Mouse (Mus musculus) lung, postnatal 0 days (tissue): Measurements from ENCODE around the gene Dram1. TPM values are rescaled to one million over a fixed set of nuclear protein-coding genes. Genes with fewer than 3 reads are reported as not detected.

Experiments used
- ATAC-seq: fragments of 200-750 bp; cut with Nextera tagmentation; 2 replicates; pipeline ENCODE4 v1.8.0; 2017; ENCODE audit warnings: moderate library complexity
- DNase-seq: peaks from one replicate; pipeline ENCODE4 v3.0.0-alpha.2; 2016; ENCODE audit warnings: low spot score
- H3K27ac ChIP-seq: fragments of 300-500 bp; sonication (generic); 2 replicates; pipeline ENCODE4 v1.5.1; 2014; ENCODE audit warnings: antibody characterized with exemption, mild to moderate bottlenecking, low read length, mixed read lengths
- H3K27me3 ChIP-seq: fragments of 300-500 bp; sonication (generic); replicated peaks from 2 replicates; pipeline ENCODE4 v1.6.1; 2014; ENCODE audit warnings: low read length, mixed read lengths; ENCODE audit not compliant: insufficient read depth
- H3K36me3 ChIP-seq: fragments of 300-500 bp; sonication (generic); 2 replicates; pipeline ENCODE4 v1.6.1; 2014; ENCODE audit warnings: low read length, mixed read lengths; ENCODE audit not compliant: insufficient read depth
- H3K4me1 ChIP-seq: fragments of 300-500 bp; sonication (generic); 2 replicates; pipeline ENCODE4 v1.6.1; 2014; ENCODE audit warnings: antibody characterized with exemption, low read depth, low read length, mixed read lengths; ENCODE audit not compliant: insufficient read depth
- H3K4me2 ChIP-seq: fragments of 300-500 bp; sonication (generic); replicated peaks from 2 replicates; pipeline ENCODE4 v1.6.1; 2014; ENCODE audit warnings: low read depth, mild to moderate bottlenecking, low read length, moderate library complexity, mixed read lengths
- H3K4me3 ChIP-seq: fragments of 300-500 bp; sonication (generic); 2 replicates; pipeline ENCODE4 v1.5.1; 2014; ENCODE audit warnings: low read depth, low read length
- H3K9ac ChIP-seq: fragments of 300-500 bp; sonication (generic); replicated peaks from 2 replicates; pipeline ENCODE4 v1.6.1; 2014; ENCODE audit warnings: low read depth, mild to moderate bottlenecking
- H3K9me3 ChIP-seq: fragments of 300-500 bp; sonication (generic); 2 replicates; pipeline ENCODE4 v1.6.1; 2016; ENCODE audit warnings: low read length, mixed read lengths
- CTCF ChIP-seq: IDR thresholded peaks from 2 replicates; pipeline ENCODE4 v1.5.1; 2016; ENCODE audit warnings: antibody characterized with exemption, mild to moderate bottlenecking
- EP300 ChIP-seq: IDR thresholded peaks from 2 replicates; pipeline ENCODE4 v1.6.1; 2016; ENCODE audit warnings: antibody characterized with exemption, mild to moderate bottlenecking, control low read depth
- WGBS: fragments of 180-500 bp; shearing (Covaris S2); extraction: QIAGEN DNeasy Blood & Tissue Kit; methylation state at CpG from one replicate; pipeline ENCODE4 v1.1.7; 2014; 5-methylcytosine and 5-hydroxymethylcytosine counted together
- polyA plus RNA-seq: library from polyadenylated mRNA; unstranded; fragments of >200 nt; fragmentation: Nextera tagmentation; extraction: Ambion mirVana; gene quantifications from 2 replicates; pipeline ENCODE4 v1.2.1, GENCODE M21; 2015

Gene Dram1
- polyA plus RNA-seq, 1 experiment from 2014 or later: 257 TPM

- peaks cover 5% of the 10 kb centered on the region; the same call in 1 of the 2 replicates for H3K9me3 ChIP-seq
- H3K4me2 ChIP-seq: no peak overlapping the region
- H3K4me3 ChIP-seq: no peak overlapping the region
- ATAC-seq (no peak), DNase-seq (peak; percentile 48)
- no peak overlapping the region for H3K9ac ChIP-seq
- H3K4me1 ChIP-seq: no peaks in the 10 kb centered on the region
- no peak overlapping the region for H3K27ac ChIP-seq
- 57% methylated on average over 6 of the region's 6 CpGs for WGBS
- H3K36me3 ChIP-seq: no peaks in the 10 kb centered on the region
- no peaks in the 10 kb centered on the region for H3K27me3 ChIP-seq
- TF ChIP-seq EP300 (no peak), CTCF (no peak)
These were observed 76.9 kb downstream of the Dram1 start for GRCm38 (mm10) chr10:88301802-88302470.

GRCm38 (mm10) chr10:88296991-88297390 is 81.9 kb downstream of the Dram1 start:
- H3K27ac ChIP-seq: 0 out of 2 replicates have a peak overlapping the region, but pooled peaks have one; percentile 6
- WGBS: 36% methylated on average over 10 of the region's 10 CpGs
- no peak overlapping the region for H3K4me3 ChIP-seq
- no peaks in the 10 kb centered on the region for H3K4me1 ChIP-seq
- H3K4me2 ChIP-seq: 0 out of 2 replicates have a peak overlapping the region, but pooled peaks have one; percentile 17
- H3K27me3 ChIP-seq: no peaks in the 10 kb centered on the region
- peaks cover 5% of the 10 kb centered on the region; the same call in 1 of the 2 replicates for H3K9me3 ChIP-seq
- peak; percentile 62 for DNase-seq
- no peaks in the 10 kb centered on the region for H3K36me3 ChIP-seq
- H3K9ac ChIP-seq: no peak overlapping the region
- peak; percentile 79 for ATAC-seq
- TF ChIP-seq EP300: no peak
- TF ChIP-seq CTCF: no peak

GRCm38 (mm10) chr10:88295091-88295490 is 83.8 kb downstream of the Dram1 start:
- Histone ChIP-seq H3K4me1 (no peaks in the 10 kb centered on the region), H3K4me3 (no peak overlapping the region), H3K4me2 (no peak overlapping the region), H3K9ac (no peak overlapping the region), H3K9me3 (peaks cover 5% of the 10 kb centered on the region; the same call in 1 of the 2 replicates), H3K36me3 (no peaks in the 10 kb centered on the region), H3K27ac (no peak overlapping the region), H3K27me3 (no peaks in the 10 kb centered on the region)
- DNase-seq: no peak
- no peak for ATAC-seq
- WGBS: 76% methylated on average over 6 of the region's 6 CpGs
- no peak for TF ChIP-seq EP300
- no peak for TF ChIP-seq CTCF

DNA sequence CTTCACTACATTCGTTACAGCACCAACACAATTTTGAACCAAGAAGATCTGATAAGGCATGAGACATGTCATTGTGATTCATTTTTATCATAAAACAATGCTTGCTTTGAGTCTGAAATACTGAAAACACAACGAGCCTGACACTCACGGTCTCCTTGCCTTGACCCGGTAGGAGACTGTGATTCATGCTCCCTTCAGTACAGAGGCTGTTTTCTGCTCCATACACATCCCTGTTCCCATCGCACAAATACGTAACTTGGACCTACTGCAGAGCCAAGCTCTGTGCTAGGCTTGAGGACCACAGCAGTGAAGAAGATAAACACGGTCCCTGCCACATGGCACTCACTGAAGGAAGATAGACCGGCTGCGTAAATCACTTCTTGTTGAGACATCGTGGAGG is 90.8 kb downstream of the Dram1 start:
- Histone ChIP-seq H3K9me3 (no peaks in the 10 kb centered on the region), H3K9ac (no peak overlapping the region), H3K27me3 (no peaks in the 10 kb centered on the region), H3K27ac (no peak overlapping the region), H3K4me2 (no peak overlapping the region), H3K4me3 (no peak overlapping the region), H3K36me3 (no peaks in the 10 kb centered on the region), H3K4me1 (no peaks in the 10 kb centered on the region)
- ATAC-seq (no peak), DNase-seq (no peak)
- 65% methylated on average over 10 of the region's 10 CpGs for WGBS
- no peak for TF ChIP-seq CTCF
- no peak for TF ChIP-seq EP300

- WGBS: 53% methylated on average over 8 of the region's 8 CpGs
- DNase-seq: no peak
- Histone ChIP-seq H3K4me1 (no peaks in the 10 kb centered on the region), H3K27ac (no peak overlapping the region), H3K9ac (no peak overlapping the region), H3K36me3 (no peaks in the 10 kb centered on the region), H3K27me3 (no peaks in the 10 kb centered on the region), H3K9me3 (no peaks in the 10 kb centered on the region), H3K4me2 (no peak overlapping the region), H3K4me3 (no peak overlapping the region)
- TF ChIP-seq CTCF (no peak), EP300 (no peak)
- ATAC-seq: no peak
These were observed 91.6 kb downstream of the Dram1 start for GRCm38 (mm10) chr10:88287261-88287660.

- Histone ChIP-seq H3K9me3 (no peaks in the 10 kb centered on the region), H3K9ac (no peak overlapping the region), H3K4me1 (no peaks in the 10 kb centered on the region), H3K36me3 (no peaks in the 10 kb centered on the region), H3K4me3 (no peak overlapping the region), H3K27ac (no peak overlapping the region), H3K27me3 (no peaks in the 10 kb centered on the region), H3K4me2 (no peak overlapping the region)
- ATAC-seq: no peak
- WGBS: 56% methylated on average over 4 of the region's 4 CpGs
- peak; percentile 26 for DNase-seq
- TF ChIP-seq CTCF (no peak), EP300 (no peak)
These were observed 94.4 kb downstream of the Dram1 start for GRCm38 (mm10) chr10:88284343-88284990.
